Mouse (Mus musculus) B cell, adult 62 days (primary cell): ENCODE results near the gene Dhrs4. TPM values are rescaled to one million over a fixed set of nuclear protein-coding genes. Genes with fewer than 3 reads are reported as not detected.

Experiments
- total RNA-seq: library from RNA; stranded (reverse); gene quantifications from 4 replicates; pipeline ENCODE4 v1.2.4, GENCODE M21; 2023

The Dhrs4 gene
- 22.2 to 26.4 TPM (median 24.7 TPM) in 4 replicates for total RNA-seq

GRCm38 (mm10) chr14:55478651-55479599 lies at the start of gene Dhrs4:
Dhrs4 (plus strand) TSS chr14:55478758.

GRCm38 (mm10) chr14:55490361-55491201 lies 12.0 kb downstream of the Dhrs4 start, which contains the start of gene Carmil3:
Carmil3 (plus strand) TSS chr14:55490651.

GRCm38 (mm10) chr14:55510125-55510731 lies 31.7 kb downstream of the Dhrs4 start, which contains the start of gene Cpne6:
Cpne6 (plus strand) TSS chr14:55510445.

DNA sequence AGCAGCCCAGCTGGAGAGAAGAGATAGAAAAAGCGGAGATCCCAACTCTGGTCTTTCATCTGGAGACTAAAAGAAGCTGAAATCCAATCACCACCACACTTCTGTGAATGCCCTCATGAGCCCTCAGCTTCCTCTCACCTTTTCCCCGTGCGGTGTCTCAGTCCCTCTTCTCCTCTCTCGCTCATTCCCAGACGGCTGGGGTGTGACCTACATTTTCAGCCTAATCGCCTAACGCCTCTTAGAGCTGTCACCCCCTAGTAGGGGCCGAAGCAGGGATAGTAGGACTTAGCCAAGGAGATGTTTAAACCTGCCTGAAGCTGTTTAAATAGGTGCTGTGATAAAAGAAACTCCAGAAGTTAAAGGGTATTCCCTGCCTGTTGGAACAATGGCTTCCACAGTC lies 46.2 kb downstream of the Dhrs4 start, which contains the start of gene Nrl:
Nrl (minus strand) TSS at position 197 of the 400 bp plus-strand sequence.

Other genes with a start within 250 kb of the Dhrs4 start
- gene Carmil3, start 11.9 kb downstream of the Dhrs4 start, total RNA-seq, result 3.8 to 11.8 TPM (median 4.8 TPM) in 4 replicates
- gene Cpne6, start 31.7 kb downstream of the Dhrs4 start, total RNA-seq, result not detected in 4 replicates
- gene Nrl, start 46.2 kb downstream of the Dhrs4 start, total RNA-seq, result not detected in 4 replicates
- 43.4 to 51.1 TPM (median 49.0 TPM) in 4 replicates for gene Pck2, start 61.5 kb downstream of the Dhrs4 start, total RNA-seq
- 84.9 to 91.3 TPM (median 86.3 TPM) in 4 replicates for gene Dcaf11, start 81.2 kb downstream of the Dhrs4 start, total RNA-seq
- gene A730061H03Rik, start 81.6 kb downstream of the Dhrs4 start, total RNA-seq, result 6.2 to 9.8 TPM (median 7.2 TPM) in 4 replicates
- gene Fitm1, start 96.9 kb downstream of the Dhrs4 start, total RNA-seq, result not detected in 4 replicates
- gene Psme1, start 99.4 kb downstream of the Dhrs4 start, total RNA-seq, result 234 to 255 TPM (median 248 TPM) in 4 replicates
- 3.7 to 6.1 TPM (median 5.3 TPM) in 4 replicates for gene Emc9, start 106.5 kb downstream of the Dhrs4 start, total RNA-seq
- gene Psme2, start 112.4 kb downstream of the Dhrs4 start, total RNA-seq, result 273 to 323 TPM (median 304 TPM) in 4 replicates
- 94.6 to 97.8 TPM (median 96.3 TPM) in 4 replicates for gene Rnf31, start 113.0 kb downstream of the Dhrs4 start, total RNA-seq
- gene Irf9, start 124.8 kb downstream of the Dhrs4 start, total RNA-seq, result 83.5 to 105 TPM (median 99.2 TPM) in 4 replicates
- gene Rec8, start 139.3 kb downstream of the Dhrs4 start, total RNA-seq, result 0.79 to 1.5 TPM (median 1.0 TPM) in 4 replicates
- 56.3 to 62.2 TPM (median 58.4 TPM) in 4 replicates for gene Ipo4, start 157.2 kb downstream of the Dhrs4 start, total RNA-seq
- 3.3 to 4.7 TPM (median 4.4 TPM) in 3 of 4 replicates, not detected in the other for gene Gm49378, start 159.1 kb downstream of the Dhrs4 start, total RNA-seq
- gene Tm9sf1, start 165.0 kb downstream of the Dhrs4 start, total RNA-seq, result 38.2 to 51.1 TPM (median 44.8 TPM) in 4 replicates
- 2.3 to 2.6 TPM (median 2.5 TPM) in 4 replicates for gene Tssk4, start 171.4 kb downstream of the Dhrs4 start, total RNA-seq
- gene Mdp1, start 181.8 kb downstream of the Dhrs4 start, total RNA-seq, result 42.5 to 45.6 TPM (median 42.9 TPM) in 4 replicates
- 18.2 to 28.2 TPM (median 22.1 TPM) in 4 replicates for gene Gmpr2, start 193.2 kb downstream of the Dhrs4 start, total RNA-seq
- gene Nedd8, start 193.4 kb downstream of the Dhrs4 start, total RNA-seq, result 168 to 193 TPM (median 180 TPM) in 4 replicates
- gene Tinf2, start 203.1 kb downstream of the Dhrs4 start, total RNA-seq, result 164 to 172 TPM (median 166 TPM) in 4 replicates
- gene Tgm1, start 235.2 kb downstream of the Dhrs4 start, total RNA-seq, result 1.2 to 2.3 TPM (median 1.8 TPM) in 4 replicates
- gene Rabggta, start 243.5 kb downstream of the Dhrs4 start, total RNA-seq, result 78.7 to 86.9 TPM (median 83.5 TPM) in 4 replicates